Mouse (Mus musculus): ENCODE measurements at regions not wholly inside any gene's neighbourhood (a gene's known extent, or its start where the extent isn't known, plus 50 kb on each side); places are given as distances from the start of the nearest gene placed in this dataset.

GRCm38 (mm10) chr9:66662443-66662842 lies 51.0 kb upstream of the Car12 start:
- no peak overlapping the region for H3K4me2 ChIP-seq (ENCODE audit: low read length)
- WGBS, result 59% methylated on average over 4 of the region's 4 CpGs
- H3K27ac ChIP-seq, result no peak overlapping the region

More at GRCm38 (mm10) chr9:66662443-66662842, 51.0 kb upstream of the Car12 start:
- Histone ChIP-seq H3K9me3 (replicated peaks; ENCODE audit: low read length) (no peaks in the 10 kb centered on the region), H3K36me3 (ENCODE audit: insufficient read depth, low read length) (no peaks in the 10 kb centered on the region), H3K27me3 (ENCODE audit: insufficient read depth, low read length) (no peaks in the 10 kb centered on the region), H3K9ac (ENCODE audit: low read depth, low read length) (no peak overlapping the region), H3K4me3 (replicated peaks; ENCODE audit: low read depth, low read length) (no peak overlapping the region), H3K4me1 (replicated peaks; ENCODE audit: insufficient read depth, low read length) (no peaks in the 10 kb centered on the region)
- TF ChIP-seq CTCF (IDR thresholded peaks at IDR 0.05; ENCODE audit: low read depth), result no peak
- DNase-seq (ENCODE audit: low spot score) (no peak), ATAC-seq (replicated peaks; ENCODE audit: low FRiP score, low read depth) (no peak)

Measured in kidney, postnatal 0 days (tissue).